Mouse (Mus musculus) right cerebral cortex, postnatal 4 days (tissue): ENCODE data around the gene Sh3rf1.

Experiments used
- DNase-seq: peaks from one replicate; pipeline ENCODE4 v3.0.0-alpha.2; 2022

Gene Sh3rf1

DNA sequence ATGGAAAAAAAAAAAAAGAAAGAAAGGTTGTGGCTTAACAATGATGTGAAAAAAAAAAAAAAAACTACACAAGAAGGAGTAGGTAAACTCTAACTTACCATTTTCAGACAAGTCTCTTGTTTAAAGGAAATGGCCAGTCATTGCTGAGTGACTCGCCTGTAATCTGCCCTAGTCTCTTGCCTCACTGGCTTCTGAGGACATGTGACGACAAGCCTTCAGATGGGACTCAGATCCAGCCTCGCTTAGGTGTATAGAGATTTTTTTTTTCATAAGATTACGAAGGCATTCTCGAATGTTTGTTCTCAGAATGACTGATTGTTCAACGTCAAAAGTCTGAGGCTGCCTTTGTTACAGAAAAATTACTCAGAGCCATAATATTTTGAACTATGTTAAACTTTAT is 116.0 kb downstream of the Sh3rf1 start:
- DNase-seq: no peak

DNA sequence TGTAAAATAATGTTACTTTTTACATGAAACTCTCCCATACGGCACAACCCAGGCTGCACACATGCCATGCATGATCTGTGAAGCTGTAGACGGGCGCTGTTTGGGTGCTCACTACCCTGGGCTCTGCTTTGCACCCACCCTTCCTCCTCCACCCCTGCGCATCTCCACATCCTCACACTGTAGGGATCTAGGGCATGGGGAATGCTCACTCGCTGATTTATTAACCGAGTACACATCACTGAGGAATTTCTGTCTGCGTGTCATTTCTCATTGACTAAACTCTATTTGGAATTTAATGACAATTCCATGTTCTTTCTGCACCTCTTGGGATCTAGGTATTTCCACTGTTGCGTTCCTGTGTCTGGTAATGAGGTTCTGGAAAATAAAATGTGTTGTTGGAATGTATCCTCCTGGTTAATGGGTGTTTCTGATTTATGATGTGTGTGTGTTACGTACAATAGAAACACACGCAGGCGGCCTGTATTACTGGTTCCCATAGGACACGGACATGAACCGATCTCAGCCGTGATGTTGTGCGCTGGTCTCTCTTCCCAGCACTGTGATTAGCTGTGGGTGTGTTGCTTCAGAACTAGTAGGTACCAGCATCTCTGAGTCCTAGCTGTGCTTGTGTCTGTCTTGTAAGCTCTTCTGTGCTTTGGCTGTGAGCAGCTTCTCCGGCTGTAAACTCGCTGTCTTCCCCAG is 116.8 kb downstream of the Sh3rf1 start:
- DNase-seq: no peak

DNA sequence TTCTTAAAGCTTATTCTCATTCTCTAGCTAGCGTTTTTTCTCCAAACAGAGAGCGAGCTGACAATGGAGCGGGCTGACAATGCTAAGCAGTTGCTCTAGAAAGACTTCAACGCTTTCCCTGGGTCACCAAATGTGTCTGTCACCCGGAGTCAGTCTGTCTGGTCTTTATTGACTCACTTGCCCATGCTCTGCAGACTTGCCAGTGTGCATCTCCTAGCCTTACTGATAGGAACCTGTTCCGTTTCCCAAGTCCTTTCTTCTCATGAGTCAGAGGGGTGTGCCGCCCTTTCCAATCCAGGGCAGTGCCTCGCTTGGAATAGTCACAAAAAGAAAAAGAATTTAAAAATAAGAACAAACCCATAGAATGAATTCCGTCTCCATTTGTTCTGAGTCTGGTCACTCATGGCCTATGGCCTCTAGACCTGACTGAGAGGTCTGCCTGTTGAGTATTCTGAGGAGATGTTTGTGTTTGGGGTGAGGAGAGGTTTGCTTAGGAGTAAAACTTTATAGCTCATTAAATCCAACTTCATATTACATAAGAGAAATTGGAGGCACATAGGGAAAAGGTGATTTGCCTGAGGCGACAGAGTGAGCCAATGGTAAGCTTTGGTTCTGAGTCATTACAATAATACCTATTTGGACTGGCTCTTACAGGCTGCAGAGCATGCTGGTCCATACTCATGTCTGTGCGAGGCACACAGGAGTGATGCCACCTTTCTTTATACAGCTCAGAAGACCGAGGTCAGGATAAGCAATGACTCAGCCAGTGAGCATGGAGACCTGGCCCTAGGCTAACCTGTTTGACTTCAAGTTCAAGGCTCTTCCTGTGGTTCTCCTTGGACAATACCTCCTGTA is 118.1 kb downstream of the Sh3rf1 start:
- DNase-seq: no peak

- no peak for DNase-seq
Measured at GRCm38 (mm10) chr8:61342473-61343026, 118.9 kb downstream of the Sh3rf1 start.

DNA sequence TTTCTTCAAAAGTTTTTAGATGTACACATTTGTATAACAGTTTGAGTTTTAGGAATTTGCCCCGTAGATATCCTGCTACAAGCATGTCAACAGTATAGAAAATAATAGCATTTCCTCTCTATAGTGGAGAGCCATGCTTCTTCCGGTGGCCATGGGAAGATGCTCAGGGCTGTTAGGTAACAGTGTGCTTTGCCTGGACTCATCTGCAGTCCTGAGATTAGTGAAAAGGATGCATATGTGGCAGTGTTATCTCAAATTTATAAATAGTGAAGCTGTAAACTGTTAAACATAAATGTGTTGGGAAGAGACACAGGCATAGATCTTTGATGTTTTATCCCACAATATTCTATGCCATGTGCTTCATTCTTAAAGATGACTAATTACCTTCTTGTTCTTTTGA is 120.8 kb downstream of the Sh3rf1 start:
- no peak for DNase-seq

DNA sequence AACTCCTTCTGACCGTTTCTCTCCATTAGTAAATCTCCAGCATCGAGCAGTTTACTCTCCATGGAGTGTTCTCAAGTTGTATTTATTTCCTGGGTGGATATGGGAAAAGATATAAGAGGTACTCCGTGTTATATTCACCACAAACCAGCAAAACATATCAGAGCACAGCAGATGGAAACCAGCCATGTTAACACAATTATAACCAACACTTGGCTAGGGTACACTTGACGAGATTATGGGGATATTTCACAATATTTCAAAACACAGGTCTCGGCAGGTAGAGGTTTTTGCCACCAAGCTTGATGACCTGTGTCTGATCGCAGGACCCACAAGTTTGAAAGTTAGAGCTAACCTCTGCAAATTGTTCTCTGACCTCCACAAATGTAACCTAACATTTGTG is 123.3 kb downstream of the Sh3rf1 start:
- no peak for DNase-seq

DNA sequence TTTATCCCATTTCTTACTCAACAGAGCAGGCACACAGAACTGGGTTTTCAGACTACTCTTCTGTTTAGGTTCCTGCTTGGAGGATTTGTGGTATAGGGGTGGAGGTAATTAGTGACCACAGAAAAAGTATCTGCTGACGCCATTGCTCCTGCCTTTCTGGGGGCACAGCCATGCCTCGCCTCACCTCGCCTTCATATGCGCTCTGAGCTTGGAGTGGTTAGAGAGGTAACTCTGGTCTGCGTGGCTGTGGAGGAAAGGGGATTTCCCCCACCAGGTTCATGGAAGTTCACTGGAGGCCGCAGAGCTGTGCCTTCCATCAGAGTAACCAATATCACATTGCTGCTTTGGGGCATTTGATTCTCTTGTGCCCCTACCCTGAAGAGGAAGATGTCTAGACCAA is 123.9 kb downstream of the Sh3rf1 start:
- DNase-seq: no peak

DNA sequence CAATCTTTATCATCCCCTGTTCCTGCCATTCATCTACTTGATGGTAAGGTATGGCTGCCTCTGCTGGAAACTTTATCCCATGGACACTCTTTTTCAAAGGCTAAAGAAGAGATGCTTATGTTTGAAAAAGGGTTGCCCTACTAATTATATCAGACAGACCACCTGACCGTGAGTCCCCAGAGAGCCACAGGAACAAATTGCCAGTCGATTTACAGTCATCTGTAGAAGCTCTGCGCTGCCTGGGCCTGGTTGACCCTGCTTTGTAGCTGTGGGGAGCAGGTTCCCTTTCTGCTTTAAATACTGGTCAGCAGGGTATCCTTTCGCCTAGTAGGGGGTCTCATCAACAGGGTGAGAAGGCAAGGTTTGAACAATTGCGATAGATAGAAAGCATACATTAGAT is 124.4 kb downstream of the Sh3rf1 start:
- DNase-seq: no peak

GRCm38 (mm10) chr8:61348518-61348917 is 124.8 kb downstream of the Sh3rf1 start:
- DNase-seq: no peak

GRCm38 (mm10) chr8:61350443-61350842 is 126.8 kb downstream of the Sh3rf1 start:
- DNase-seq: no peak

DNA sequence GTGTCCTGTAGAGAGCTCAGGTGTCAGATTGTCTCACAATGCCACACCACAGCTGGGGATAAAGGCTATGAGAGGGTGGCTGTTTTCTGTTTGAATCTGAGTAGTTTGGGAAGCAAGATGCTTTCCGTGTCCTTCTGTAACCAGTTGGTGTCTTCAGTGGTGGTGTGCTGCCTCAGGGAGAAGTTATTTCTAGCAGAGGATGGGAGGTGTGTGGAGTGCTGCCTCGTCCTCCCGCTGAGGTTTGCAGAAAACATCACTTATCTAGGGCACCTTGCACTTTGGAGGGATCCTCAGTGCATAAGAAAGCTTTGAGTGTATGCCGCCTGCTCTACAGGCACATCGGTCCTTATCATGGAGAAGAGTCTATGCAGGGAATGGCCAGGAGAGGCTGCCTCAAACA is 128.0 kb downstream of the Sh3rf1 start:
- no peak for DNase-seq

DNA sequence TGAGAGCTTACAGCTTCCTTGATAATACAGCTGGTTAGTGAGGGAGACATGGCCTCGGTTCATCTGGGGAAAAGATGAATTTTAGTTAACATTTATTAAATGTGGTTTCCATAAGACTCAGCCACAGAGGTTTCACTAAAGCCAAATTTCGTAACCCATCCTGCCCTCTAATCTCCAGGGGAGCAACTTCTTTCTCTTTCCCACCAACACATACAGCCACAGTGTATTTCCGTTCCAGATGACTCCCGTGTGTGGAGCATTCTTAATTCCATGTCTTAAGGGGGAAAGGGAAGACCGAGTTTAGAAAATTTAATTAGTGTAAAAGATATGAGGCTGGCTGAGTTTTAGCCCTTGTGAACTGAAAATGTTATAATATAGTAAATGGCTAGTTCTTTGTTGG is 131.8 kb downstream of the Sh3rf1 start:
- DNase-seq: no peak

DNA sequence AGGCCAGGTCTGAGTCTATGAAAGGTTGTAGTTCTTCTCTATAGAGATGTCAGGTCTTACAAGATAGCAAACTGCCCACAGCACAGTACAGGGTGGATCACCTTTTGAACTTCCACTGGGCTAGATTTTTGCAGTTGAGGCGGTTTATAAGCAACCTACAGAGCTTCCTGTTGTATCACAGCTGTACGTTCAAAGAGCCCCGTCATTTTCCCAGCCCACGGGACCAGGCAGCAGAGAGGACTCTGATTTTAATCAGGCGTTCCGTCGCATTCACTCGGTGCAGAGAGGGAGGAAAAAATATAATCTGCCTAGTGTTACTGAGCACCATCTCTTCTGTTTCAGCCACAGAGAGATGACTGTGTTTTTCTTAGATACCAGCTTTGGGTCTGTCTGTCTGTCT is 135.3 kb downstream of the Sh3rf1 start:
- no peak for DNase-seq

DNA sequence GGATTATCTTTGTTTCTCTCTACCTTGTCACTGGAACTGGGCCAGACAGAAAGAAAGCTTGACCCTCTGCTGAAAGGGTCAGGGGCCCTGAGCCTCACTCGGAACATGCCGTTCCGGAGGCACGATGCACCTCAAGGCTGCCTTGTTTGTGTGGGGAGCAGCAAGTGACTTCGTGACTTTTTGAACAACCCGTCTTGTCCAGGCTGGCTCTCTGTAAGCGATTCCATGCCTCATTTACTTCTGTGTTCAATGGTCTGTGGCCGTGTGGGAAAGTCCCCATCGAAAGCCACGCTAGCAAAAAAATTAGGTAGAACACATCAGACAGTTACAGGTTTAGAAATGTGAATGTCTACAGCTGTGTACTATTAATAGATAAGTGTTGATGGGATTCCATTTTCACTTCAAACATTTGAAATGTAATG is 136.2 kb downstream of the Sh3rf1 start:
- DNase-seq: no peak

DNA sequence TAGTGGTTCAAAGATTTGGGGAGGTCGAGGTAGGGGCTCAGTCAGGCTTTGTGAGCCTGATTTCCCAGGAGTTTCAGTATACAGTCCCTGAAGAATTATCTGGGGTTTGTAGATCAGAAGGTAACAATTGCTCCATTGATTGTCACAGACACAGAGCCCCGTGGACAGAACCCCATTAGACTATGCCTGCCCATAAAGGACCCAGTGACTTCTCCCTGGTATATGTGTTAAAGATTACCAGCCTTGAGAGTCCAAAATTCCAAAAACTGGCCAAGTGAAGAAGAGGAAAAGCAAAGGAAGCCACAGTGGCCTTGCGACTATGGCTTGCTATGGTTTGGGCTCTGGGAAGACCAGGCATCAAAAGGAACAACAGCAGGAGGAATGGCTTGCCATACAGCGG is 136.7 kb downstream of the Sh3rf1 start:
- no peak for DNase-seq

GRCm38 (mm10) chr8:61361476-61361875 is 137.8 kb downstream of the Sh3rf1 start:
- no peak for DNase-seq

- no peak for DNase-seq
Measured at GRCm38 (mm10) chr8:61362301-61362913, 138.7 kb downstream of the Sh3rf1 start.

DNA sequence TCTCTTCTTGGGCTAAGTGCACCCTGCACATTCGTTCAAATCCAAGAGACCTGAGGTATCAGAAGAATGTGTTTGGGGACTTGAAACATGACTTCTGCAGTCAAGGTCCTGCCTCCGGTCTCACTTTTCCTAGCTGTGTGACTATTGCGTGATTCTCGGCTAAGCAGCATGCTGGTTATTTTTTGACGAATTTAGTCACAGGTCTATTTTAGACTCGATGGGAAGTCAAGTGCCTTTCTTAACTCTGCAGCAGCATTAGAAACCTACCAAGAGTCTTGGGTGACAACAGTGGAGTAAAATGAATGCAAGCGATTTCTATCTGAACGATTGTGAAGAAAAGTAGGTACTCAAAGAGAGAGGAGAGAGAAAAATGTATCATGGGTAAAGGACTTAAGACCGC is 149.6 kb downstream of the Sh3rf1 start:
- no peak for DNase-seq

DNA sequence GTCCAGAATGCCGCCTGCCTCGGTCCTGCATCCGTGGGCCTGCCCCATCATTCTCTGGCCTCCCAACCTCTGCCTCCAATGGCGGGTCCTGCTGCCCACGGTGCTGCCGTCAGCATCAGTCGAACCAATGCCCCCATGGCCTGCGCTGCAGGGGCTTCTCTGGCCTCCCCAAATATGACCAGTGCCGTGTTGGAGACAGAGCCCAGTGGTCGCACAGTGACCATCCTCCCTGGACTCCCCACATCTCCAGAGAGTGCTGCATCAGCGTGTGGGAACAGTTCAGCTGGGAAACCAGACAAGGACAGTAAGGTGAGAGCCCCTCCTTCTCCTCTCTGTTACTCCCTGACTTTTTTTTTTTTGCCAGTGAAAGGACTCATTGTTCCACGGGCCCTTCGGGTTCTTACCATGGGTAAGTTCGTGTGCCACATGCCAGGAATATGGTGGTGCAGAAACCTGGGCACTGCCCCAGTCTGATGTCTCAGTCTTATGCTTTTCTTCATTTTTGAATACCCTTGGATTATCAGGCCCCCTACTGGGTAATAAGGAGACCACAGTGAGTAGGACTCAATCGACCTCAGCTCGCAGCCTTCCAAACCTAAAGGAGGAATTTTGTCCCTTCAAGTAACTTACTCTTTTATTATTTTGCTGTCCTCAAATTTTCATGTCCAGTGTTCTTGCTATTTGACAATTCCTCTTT is 150.5 kb downstream of the Sh3rf1 start:
- DNase-seq: no peak

- DNase-seq: no peak
Measured at GRCm38 (mm10) chr8:61375205-61375604, 151.5 kb downstream of the Sh3rf1 start.

DNA sequence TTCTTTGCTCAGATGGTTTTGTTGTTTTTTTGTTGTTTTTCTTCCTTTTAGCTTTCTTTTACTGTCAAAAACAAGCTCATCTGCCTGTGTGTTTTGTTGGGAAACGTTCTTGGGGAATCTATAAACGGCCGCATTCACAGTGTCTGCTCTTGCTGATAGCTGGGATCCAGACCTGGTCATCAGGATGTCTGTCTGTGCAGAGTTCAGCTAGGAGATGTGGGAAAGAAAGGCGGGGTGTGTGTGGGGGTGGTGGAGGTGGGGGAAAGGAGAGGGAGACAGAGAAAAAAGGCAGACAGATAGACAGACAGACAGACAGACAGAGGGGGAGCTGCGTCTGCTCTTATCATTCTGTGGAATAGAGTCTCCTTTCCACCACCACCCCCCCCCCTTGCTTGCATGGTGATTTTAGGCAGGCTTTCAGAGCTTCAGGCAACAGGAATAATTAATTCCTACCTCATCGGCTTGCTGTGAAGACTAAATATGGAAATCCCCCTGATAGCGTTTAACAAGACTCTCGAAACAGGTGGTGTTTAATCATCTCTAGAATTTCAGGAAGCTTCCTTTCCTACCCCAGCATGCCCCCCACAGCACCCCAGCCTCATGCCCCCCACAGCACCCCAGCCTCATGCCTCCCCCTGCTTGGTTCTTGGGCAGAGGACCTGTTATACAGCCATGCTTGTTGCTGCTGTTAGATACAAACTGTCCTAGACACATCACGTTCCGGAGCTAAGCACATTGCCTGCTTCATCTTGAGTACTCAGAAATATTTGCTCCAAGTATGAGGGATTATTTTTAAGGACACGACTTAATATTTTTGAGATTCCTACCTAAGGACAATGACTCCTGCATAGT is 155.4 kb downstream of the Sh3rf1 start:
- no peak for DNase-seq

GRCm38 (mm10) chr8:61384536-61384935 is 160.9 kb downstream of the Sh3rf1 start:
- DNase-seq: no peak
